Mouse (Mus musculus) ovary, postnatal 36 days (tissue): ENCODE data around the gene Lad1.

Experiments used
- DNase-seq: peaks from one replicate; pipeline ENCODE4 v3.0.0; 2022; ENCODE audit warnings: low spot score, mixed read lengths

The Lad1 gene

GRCm38 (mm10) chr1:135882385-135883109 lies 64.1 kb downstream of the Lad1 start:
- DNase-seq: peak; percentile 50
